Mouse (Mus musculus) spleen, adult 2 months (tissue): ENCODE measurements around the gene Arntl. TPM values are rescaled to one million over a fixed set of nuclear protein-coding genes. Genes with fewer than 3 reads are reported as not detected.
A peak's percentile ranks its signal among the peaks of the same experiment; 100 is the strongest.

Experiments
- DNase-seq, 2 experiments: peaks; one replicate each; pipeline versions ENCODE4 v3.0.0 to v3.0.0-alpha.2; 2012 to 2021; ENCODE audit warnings: low spot score in 2 of 2, low read depth in 1 of 2
- H3K27ac ChIP-seq: fragments of 200-500 bp; 2 replicates; pipeline ENCODE4 v1.5.1; 2012; ENCODE audit warnings: low read length, inconsistent platforms; ENCODE audit not compliant: insufficient read depth
- H3K27me3 ChIP-seq: fragments of 200-500 bp; 2 replicates; pipeline ENCODE4 v1.6.1; 2012; ENCODE audit warnings: mild to moderate bottlenecking, moderate library complexity, low read length, inconsistent platforms; ENCODE audit not compliant: control insufficient read depth, insufficient read depth
- H3K36me3 ChIP-seq: fragments of 200-500 bp; 2 replicates; pipeline ENCODE4 v1.6.1; 2012; ENCODE audit warnings: mild to moderate bottlenecking, low read length, inconsistent platforms; ENCODE audit not compliant: control insufficient read depth, insufficient read depth
- H3K4me1 ChIP-seq: fragments of 200-500 bp; 2 replicates; pipeline ENCODE4 v1.6.1; 2011; ENCODE audit warnings: inconsistent platforms; ENCODE audit not compliant: control insufficient read depth, insufficient read depth, insufficient read length
- H3K4me3 ChIP-seq: fragments of 200-500 bp; 2 replicates; pipeline ENCODE4 v1.5.1; 2011; ENCODE audit warnings: mild to moderate bottlenecking, inconsistent platforms; ENCODE audit not compliant: insufficient read depth, insufficient read length; ENCODE audit errors: extremely low read depth
- CTCF ChIP-seq: fragments of 200-500 bp; IDR thresholded peaks from 2 replicates; pipeline ENCODE4 v1.5.1; 2011; ENCODE audit warnings: mild to moderate bottlenecking, inconsistent platforms; ENCODE audit not compliant: insufficient read depth, insufficient read length, insufficient replicate concordance; ENCODE audit errors: extremely low read depth
- POLR2A ChIP-seq: fragments of 200-500 bp; IDR thresholded peaks from 2 replicates; pipeline ENCODE4 v1.6.1; 2011; ENCODE audit warnings: low read depth, low read length, inconsistent platforms
- WGBS: fragments of 180-500 bp; shearing (Covaris S2); methylation state at CpG from one replicate; pipeline ENCODE4 v1.1.7; 2018; 5-methylcytosine and 5-hydroxymethylcytosine counted together
- polyA plus RNA-seq: library from polyadenylated mRNA; depleted of rRNA; stranded (reverse); fragments of >200 nt; gene quantifications from 2 replicates; pipeline ENCODE4 v1.2.3, GENCODE M21; 2012

Gene Arntl
- polyA plus RNA-seq, 1 experiment, result 6.3 TPM

GRCm38 (mm10) chr7:113247167-113247566 is 39.9 kb downstream of the Arntl start:
- TF ChIP-seq CTCF, result no peak
- no peak for TF ChIP-seq POLR2A
- Histone ChIP-seq H3K36me3 (no peaks in the 10 kb centered on the region), H3K27me3 (no peaks in the 10 kb centered on the region), H3K4me1 (peaks cover 9% of the 10 kb centered on the region; the same call in 1 of the 2 replicates), H3K27ac (no peak overlapping the region), H3K4me3 (no peak overlapping the region)
- DNase-seq, result no peak
- WGBS, result 85% methylated on average over 5 of the region's 5 CpGs

- Histone ChIP-seq H3K36me3 (no peaks in the 10 kb centered on the region), H3K27ac (no peak overlapping the region), H3K4me3 (no peak overlapping the region), H3K4me1 (no peaks in the 10 kb centered on the region), H3K27me3 (no peaks in the 10 kb centered on the region)
- 87% methylated on average over 16 of the region's 16 CpGs for WGBS
- TF ChIP-seq CTCF (no peak), POLR2A (no peak)
- no peak for DNase-seq
These were observed 42.0 kb downstream of the Arntl start for GRCm38 (mm10) chr7:113249134-113249825.

GRCm38 (mm10) chr7:113250433-113250991 is 43.2 kb downstream of the Arntl start:
- no peaks in the 10 kb centered on the region for H3K27me3 ChIP-seq
- no peaks in the 10 kb centered on the region for H3K4me1 ChIP-seq
- WGBS, result 60% methylated on average over 3 of the region's 3 CpGs
- H3K27ac ChIP-seq, result no peak overlapping the region
- DNase-seq, result peak; percentile 15 to 27
- TF ChIP-seq POLR2A (no peak), CTCF (peak; percentile 74; the same call in 1 of the 2 replicates)
- H3K4me3 ChIP-seq, result no peak overlapping the region
- no peaks in the 10 kb centered on the region for H3K36me3 ChIP-seq

GRCm38 (mm10) chr7:113251001-113251400 is 43.7 kb downstream of the Arntl start:
- no peaks in the 10 kb centered on the region for H3K27me3 ChIP-seq
- WGBS, result 77% methylated on average over 3 of the region's 3 CpGs
- TF ChIP-seq CTCF (no peak), POLR2A (no peak)
- H3K4me1 ChIP-seq, result no peaks in the 10 kb centered on the region
- no peak overlapping the region for H3K4me3 ChIP-seq
- H3K36me3 ChIP-seq, result no peaks in the 10 kb centered on the region
- no peak overlapping the region for H3K27ac ChIP-seq
- DNase-seq, result no peak

GRCm38 (mm10) chr7:113251554-113251953 is 44.3 kb downstream of the Arntl start:
- no peak overlapping the region for H3K4me3 ChIP-seq
- no peak overlapping the region for H3K27ac ChIP-seq
- H3K4me1 ChIP-seq, result no peaks in the 10 kb centered on the region
- 86% methylated on average over 6 of the region's 6 CpGs for WGBS
- no peak for TF ChIP-seq POLR2A
- no peaks in the 10 kb centered on the region for H3K36me3 ChIP-seq
- DNase-seq, result no peak
- H3K27me3 ChIP-seq, result no peaks in the 10 kb centered on the region

- H3K27ac ChIP-seq, result no peak overlapping the region
- no peak for DNase-seq
- TF ChIP-seq CTCF, result no peak
- TF ChIP-seq POLR2A, result no peak
- no peaks in the 10 kb centered on the region for H3K4me1 ChIP-seq
- H3K27me3 ChIP-seq, result no peaks in the 10 kb centered on the region
- WGBS, result 87% methylated on average over 7 of the region's 7 CpGs
- no peaks in the 10 kb centered on the region for H3K36me3 ChIP-seq
- H3K4me3 ChIP-seq, result no peak overlapping the region
These were observed 46.6 kb downstream of the Arntl start for GRCm38 (mm10) chr7:113253777-113254405.

- WGBS, result 47% methylated on average over 4 of the region's 4 CpGs
- no peak for TF ChIP-seq POLR2A
- TF ChIP-seq CTCF, result peak; percentile 39; the same call in 1 of the 2 replicates
- peak in 1 of 2 experiments; percentile 18 for DNase-seq
- Histone ChIP-seq H3K36me3 (no peaks in the 10 kb centered on the region), H3K27me3 (no peaks in the 10 kb centered on the region), H3K4me1 (peaks cover 6% of the 10 kb centered on the region), H3K27ac (no peak overlapping the region), H3K4me3 (no peak overlapping the region)
These were observed 48.8 kb downstream of the Arntl start for GRCm38 (mm10) chr7:113256046-113256445.
